Mouse (Mus musculus) ovary, postnatal 14 days (tissue): ENCODE data around the gene Sp1.
A peak's percentile ranks its signal among the peaks of the same experiment; 100 is the strongest.

Experiments
- DNase-seq: peaks from one replicate; pipeline ENCODE4 v3.0.0; 2022; ENCODE audit warnings: low spot score

The Sp1 gene

GRCm38 (mm10) chr15:102399229-102400221 lies 6.4 kb upstream of the Sp1 start:
- peak; percentile 82 for DNase-seq

DNA sequence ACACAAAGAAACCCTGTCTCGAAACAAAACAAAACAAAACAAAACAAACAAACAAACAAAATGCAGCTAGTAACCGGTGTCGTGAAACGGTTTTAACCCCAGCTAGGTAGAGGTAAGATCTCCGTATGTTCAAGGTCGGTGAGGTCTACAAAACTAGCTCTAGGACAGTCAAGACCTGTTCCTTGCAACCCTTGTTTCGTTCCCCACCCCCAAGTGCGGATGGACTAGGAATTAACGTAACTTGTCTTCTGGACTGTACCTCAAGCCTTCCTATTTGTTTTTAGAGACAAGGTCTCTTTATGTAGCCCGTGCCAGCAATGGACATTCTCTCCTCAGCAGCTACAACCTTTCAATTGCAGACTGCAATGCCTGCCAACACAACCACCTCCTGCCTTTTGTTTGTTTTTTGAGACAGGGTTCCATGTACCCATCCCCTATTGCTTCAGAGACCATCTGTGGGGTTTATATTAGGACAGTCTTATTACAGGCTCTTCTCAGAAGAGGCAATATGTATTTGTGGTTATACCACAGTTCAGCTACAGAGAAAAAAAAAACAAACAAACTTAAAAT lies 5.4 kb upstream of the Sp1 start:
- DNase-seq: no peak

GRCm38 (mm10) chr15:102401278-102401677 lies 4.7 kb upstream of the Sp1 start:
- no peak for DNase-seq

DNA sequence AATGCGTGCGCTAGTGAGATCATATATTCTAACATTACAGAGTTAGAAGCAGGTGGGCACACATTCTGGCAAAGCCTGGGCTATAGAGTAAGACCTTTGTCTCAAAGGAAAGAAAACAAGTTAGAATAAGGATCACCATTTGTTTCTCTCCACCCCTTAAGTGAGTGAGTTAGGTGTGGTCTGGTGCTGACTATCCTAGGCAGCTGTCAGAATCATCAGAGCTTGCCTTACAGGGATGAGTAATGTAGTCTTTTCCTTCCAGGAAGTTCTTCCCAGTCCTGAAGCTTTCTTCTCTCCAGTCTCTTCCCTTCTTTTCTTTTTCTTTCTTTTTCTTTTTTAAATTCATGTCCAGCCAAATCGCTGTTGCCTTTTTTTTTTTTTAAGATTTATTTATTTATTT lies 3.7 kb upstream of the Sp1 start:
- no peak for DNase-seq

DNA sequence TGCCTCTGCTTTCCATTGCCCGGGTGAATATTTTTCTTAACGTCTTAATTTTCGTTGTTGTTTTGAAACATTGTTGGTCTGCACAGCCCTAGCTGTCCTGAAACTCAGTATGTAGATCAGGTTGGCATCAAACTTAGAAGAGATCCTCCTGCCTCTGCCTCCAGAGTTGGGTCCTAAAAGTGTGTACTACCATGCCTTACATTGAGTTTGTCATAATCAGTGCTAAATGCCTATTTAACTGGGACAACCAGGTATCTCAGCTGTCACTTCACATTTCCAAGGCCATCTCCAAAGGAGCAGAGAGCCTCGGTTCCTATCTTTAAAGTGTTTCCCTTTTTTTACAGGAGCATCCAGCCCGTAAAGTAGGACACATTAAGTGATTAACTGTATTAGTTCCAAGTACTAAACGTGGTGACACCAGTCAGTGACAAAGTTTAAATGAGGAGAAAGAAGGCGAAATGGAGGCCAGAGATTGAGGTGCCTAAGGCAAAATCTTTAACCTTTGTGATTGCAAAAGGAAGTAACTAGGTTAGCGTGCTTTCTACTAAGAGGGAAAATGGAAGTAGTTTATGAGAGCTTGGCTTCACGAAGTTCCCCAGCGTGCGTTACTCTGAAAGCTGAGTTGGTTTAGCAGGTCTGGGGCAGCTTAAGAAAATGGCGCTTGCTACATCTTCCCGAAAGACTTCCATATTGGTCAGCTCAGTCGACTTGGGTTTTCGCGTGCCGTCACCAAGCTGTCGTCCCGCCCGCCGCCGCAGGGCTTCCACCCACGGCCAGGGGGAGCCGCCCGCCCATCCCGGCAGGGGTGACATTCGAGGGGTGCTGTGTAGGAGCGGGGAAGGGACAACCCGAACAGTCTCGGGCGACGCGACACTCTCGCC lies 1.1 kb upstream of the Sp1 start:
- no peak for DNase-seq

GRCm38 (mm10) chr15:102406196-102406911 lies 411 bp downstream of the Sp1 start:
- DNase-seq: peak; percentile 76

DNA sequence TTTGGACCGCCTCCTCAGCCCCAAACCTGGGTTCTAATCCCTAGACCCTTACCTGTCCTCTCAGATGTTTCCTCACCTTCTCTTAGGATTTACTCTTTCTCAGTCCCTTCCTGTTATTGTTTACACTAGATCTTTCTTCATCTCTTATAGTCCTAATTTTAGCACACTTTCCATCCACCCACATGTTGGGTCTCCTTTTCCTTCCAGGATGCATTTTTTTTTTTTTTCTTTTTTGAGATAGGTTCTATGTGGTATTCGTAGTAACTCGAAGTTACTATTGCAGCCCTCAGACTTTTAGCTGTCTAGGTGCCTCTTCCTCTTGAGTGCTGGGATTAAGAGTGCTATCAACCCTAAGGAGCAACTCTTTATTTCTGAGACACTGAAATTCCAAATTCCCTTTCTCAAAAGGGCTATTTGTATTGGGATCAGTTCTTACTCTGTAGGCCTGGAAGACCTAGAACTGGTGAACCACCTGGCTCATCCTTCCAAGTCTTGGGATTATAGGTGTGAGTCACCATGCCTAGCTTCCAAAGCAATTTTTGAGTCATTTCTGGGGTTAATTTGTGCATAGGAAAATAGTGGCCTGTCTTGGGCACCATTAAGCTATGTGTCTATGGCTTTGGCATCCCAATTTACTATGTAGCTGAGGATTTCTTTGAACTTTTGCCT lies 1.1 kb downstream of the Sp1 start:
- DNase-seq: no peak

DNA sequence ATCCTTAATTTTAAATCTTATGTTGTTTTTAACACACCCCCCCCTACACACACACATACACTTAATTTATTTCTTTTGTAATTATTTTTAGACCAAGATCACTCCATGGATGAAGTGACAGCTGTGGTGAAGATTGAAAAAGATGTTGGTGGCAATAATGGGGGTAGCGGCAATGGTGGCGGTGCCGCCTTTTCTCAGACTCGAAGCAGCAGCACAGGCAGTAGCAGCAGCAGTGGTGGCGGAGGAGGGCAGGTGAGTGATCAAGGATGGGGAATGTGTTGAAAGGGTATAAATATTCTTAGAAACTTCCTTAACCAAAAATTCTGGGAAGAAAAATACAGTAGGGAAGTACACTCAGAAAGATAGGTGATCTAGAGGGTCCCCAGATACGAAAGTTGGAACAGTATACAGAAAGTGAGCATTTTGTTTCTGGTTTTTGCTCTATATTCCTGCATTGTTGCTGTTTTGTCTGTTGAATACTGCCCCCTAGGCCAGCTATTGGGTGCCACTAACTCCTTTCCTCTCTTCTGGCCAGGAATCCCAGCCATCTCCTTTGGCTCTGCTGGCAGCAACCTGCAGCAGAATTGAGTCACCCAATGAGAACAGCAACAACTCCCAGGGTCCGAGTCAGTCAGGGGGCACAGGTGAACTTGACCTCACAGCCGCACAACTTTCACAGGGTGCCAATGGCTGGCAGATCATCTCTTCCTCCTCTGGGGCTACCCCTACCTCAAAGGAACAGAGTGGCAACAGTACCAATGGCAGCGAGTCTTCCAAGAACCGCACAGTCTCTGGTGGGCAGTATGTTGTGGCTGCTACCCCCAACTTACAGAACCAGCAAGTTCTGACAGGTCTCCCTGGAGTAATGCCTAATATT lies 2.0 kb downstream of the Sp1 start:
- DNase-seq: no peak

DNA sequence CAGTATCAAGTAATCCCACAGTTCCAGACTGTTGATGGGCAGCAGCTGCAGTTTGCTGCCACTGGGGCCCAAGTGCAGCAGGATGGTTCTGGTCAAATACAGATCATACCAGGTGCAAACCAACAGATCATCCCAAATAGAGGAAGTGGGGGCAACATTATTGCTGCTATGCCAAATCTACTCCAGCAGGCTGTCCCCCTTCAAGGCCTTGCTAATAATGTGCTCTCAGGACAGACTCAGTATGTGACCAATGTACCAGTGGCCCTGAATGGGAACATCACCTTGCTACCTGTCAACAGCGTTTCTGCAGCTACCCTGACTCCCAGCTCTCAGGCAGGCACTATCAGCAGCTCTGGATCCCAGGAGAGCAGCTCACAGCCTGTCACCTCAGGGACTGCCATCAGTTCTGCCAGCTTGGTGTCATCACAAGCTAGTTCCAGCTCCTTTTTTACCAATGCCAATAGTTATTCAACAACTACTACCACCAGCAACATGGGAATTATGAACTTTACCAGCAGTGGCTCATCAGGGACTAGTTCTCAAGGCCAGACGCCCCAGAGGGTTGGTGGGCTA lies 2.7 kb downstream of the Sp1 start:
- DNase-seq: no peak

- no peak for DNase-seq
Observed at GRCm38 (mm10) chr15:102409286-102409685, 3.3 kb downstream of the Sp1 start.

- DNase-seq: no peak
Observed at GRCm38 (mm10) chr15:102411077-102411476, 5.1 kb downstream of the Sp1 start.

- DNase-seq: no peak
Observed at GRCm38 (mm10) chr15:102413687-102414086, 7.7 kb downstream of the Sp1 start.

GRCm38 (mm10) chr15:102417524-102417923 lies 11.6 kb downstream of the Sp1 start:
- no peak for DNase-seq

GRCm38 (mm10) chr15:102420986-102421385 lies 15.0 kb downstream of the Sp1 start:
- no peak for DNase-seq

GRCm38 (mm10) chr15:102421437-102421836 lies 15.5 kb downstream of the Sp1 start:
- no peak for DNase-seq

GRCm38 (mm10) chr15:102423602-102424240 lies 17.8 kb downstream of the Sp1 start:
- DNase-seq: no peak

- DNase-seq: no peak
Observed at GRCm38 (mm10) chr15:102424657-102425056, 18.7 kb downstream of the Sp1 start.

GRCm38 (mm10) chr15:102426963-102427362 lies 21.0 kb downstream of the Sp1 start:
- no peak for DNase-seq

DNA sequence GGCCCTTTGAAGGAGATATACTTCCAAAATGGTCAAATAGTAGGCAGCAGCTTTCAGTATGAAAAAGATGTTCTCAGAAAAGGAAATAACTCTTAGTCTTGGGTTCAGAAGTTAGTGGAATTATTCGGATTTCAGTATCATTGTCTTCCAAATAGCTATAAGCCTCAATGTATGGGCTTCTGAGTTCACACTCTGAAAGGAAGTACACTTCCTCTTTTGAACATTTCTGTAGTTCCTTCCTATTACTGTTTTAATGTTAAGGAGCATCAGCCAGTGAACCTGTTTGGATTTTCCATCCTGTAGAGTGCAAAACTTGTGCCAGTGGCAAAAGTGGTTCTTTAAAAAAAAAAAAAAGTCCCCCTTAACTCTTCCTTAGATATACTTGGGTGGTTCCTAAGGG lies 26.1 kb downstream of the Sp1 start:
- DNase-seq: no peak
